Mouse (Mus musculus): ENCODE data around the gene Prr5. TPM values are rescaled to one million over a fixed set of nuclear protein-coding genes. Genes with fewer than 3 reads are reported as not detected.

Gene Prr5
- polyA plus RNA-seq, 1 experiment from 2014 or later = 12.3 TPM

DNA sequence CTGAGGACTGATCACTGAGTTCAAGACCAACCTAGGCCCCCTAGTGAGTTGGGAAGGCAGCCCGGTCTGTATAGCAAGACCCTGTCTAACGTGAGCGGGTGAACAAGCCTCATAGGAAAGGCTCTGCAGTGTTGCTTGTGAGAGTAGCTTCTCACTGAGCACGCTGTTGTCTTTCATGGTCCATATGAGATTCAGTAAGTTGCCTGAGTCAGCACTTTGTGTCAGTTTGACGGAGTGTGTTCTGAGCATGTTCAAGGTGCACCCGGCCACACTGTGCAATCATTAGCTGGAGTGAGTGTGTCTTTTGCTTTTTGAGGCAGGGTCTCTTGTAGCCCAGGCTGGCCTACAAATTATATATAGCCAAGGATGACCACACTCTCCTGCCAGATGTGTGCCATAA lies 22.1 kb downstream of the Prr5 start:
- Histone ChIP-seq H3K27ac (ENCODE audit: low read depth, low read length) (no peak overlapping the region), H3K9me3 (ENCODE audit: control insufficient read depth, low read length) (no peaks in the 10 kb centered on the region), H3K27me3 (ENCODE audit: control insufficient read depth, insufficient read depth, low read length) (no peaks in the 10 kb centered on the region), H3K4me2 (ENCODE audit: low read depth, low read length, severe bottlenecking) (no peak overlapping the region), H3K4me1 (replicated peaks; ENCODE audit: control insufficient read depth, insufficient read depth, low read length) (no peaks in the 10 kb centered on the region), H3K36me3 (ENCODE audit: control insufficient read depth, insufficient read depth, low read length) (no peaks in the 10 kb centered on the region), H3K9ac (ENCODE audit: low read length) (no peak overlapping the region), H3K4me3 (ENCODE audit: low read depth, low read length) (no peak overlapping the region)
- ATAC-seq (replicated peaks; ENCODE audit: low FRiP score) (no peak), DNase-seq (ENCODE audit: low spot score) (no peak)
- WGBS = 90% methylated on average over 6 of the region's 6 CpGs

DNA sequence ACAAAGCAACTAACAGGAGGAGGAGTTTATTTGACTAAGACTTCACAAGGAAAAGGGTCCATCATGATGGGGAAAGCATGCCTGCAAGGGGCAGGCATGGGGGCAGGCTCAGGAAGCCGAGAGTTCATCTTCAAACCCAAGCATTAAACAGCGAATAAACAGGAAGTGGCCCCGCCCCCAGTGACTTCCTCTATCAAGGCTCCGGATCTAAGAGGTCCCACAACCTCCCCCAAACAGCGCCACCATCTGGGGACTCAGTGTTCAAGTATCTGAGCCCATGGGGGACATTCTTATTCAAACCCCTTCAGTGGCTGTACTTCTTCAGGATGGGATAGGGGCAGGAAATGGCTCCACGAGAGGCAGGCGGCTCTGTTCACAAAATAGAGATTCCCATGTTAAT lies 23.2 kb downstream of the Prr5 start:
- H3K4me2 ChIP-seq (ENCODE audit: low read depth, low read length, severe bottlenecking) = no peak overlapping the region
- DNase-seq (ENCODE audit: low spot score) (no peak), ATAC-seq (replicated peaks; ENCODE audit: low FRiP score) (no peak)
- no peaks in the 10 kb centered on the region for H3K9me3 ChIP-seq (ENCODE audit: control insufficient read depth, low read length)
- no peaks in the 10 kb centered on the region for H3K27me3 ChIP-seq (ENCODE audit: control insufficient read depth, insufficient read depth, low read length)
- no peak overlapping the region for H3K4me3 ChIP-seq (ENCODE audit: low read depth, low read length)
- H3K4me1 ChIP-seq (replicated peaks; ENCODE audit: control insufficient read depth, insufficient read depth, low read length) = no peaks in the 10 kb centered on the region
- 94% methylated on average over 7 of the region's 7 CpGs for WGBS
- H3K27ac ChIP-seq (ENCODE audit: low read depth, low read length) = no peak overlapping the region
- no peaks in the 10 kb centered on the region for H3K36me3 ChIP-seq (ENCODE audit: control insufficient read depth, insufficient read depth, low read length)
- no peak overlapping the region for H3K9ac ChIP-seq (ENCODE audit: low read length)

- H3K36me3 ChIP-seq (ENCODE audit: control insufficient read depth, insufficient read depth, low read length) = no peaks in the 10 kb centered on the region
- H3K9ac ChIP-seq (ENCODE audit: low read length) = no peak overlapping the region
- ATAC-seq (replicated peaks; ENCODE audit: low FRiP score) (no peak), DNase-seq (ENCODE audit: low spot score) (no peak)
- no peak overlapping the region for H3K27ac ChIP-seq (ENCODE audit: low read depth, low read length)
- H3K4me3 ChIP-seq (ENCODE audit: low read depth, low read length) = no peak overlapping the region
- H3K27me3 ChIP-seq (ENCODE audit: control insufficient read depth, insufficient read depth, low read length) = no peaks in the 10 kb centered on the region
- WGBS = 76% methylated on average over 4 of the region's 4 CpGs
- H3K4me2 ChIP-seq (ENCODE audit: low read depth, low read length, severe bottlenecking) = no peak overlapping the region
- no peaks in the 10 kb centered on the region for H3K4me1 ChIP-seq (replicated peaks; ENCODE audit: control insufficient read depth, insufficient read depth, low read length)
- no peaks in the 10 kb centered on the region for H3K9me3 ChIP-seq (ENCODE audit: control insufficient read depth, low read length)
These were observed 26.6 kb downstream of the Prr5 start for GRCm38 (mm10) chr15:84696021-84696420.

- Histone ChIP-seq H3K4me3 (ENCODE audit: low read depth, low read length) (no peak overlapping the region), H3K9me3 (ENCODE audit: control insufficient read depth, low read length) (no peaks in the 10 kb centered on the region), H3K4me2 (ENCODE audit: low read depth, low read length, severe bottlenecking) (no peak overlapping the region), H3K4me1 (replicated peaks; ENCODE audit: control insufficient read depth, insufficient read depth, low read length) (no peaks in the 10 kb centered on the region), H3K36me3 (ENCODE audit: control insufficient read depth, insufficient read depth, low read length) (no peaks in the 10 kb centered on the region), H3K9ac (ENCODE audit: low read length) (no peak overlapping the region), H3K27ac (ENCODE audit: low read depth, low read length) (no peak overlapping the region), H3K27me3 (ENCODE audit: control insufficient read depth, insufficient read depth, low read length) (no peaks in the 10 kb centered on the region)
- DNase-seq (ENCODE audit: low spot score) = no peak
- 73% methylated on average over 11 of the region's 11 CpGs for WGBS
- no peak for ATAC-seq (replicated peaks; ENCODE audit: low FRiP score)
These were observed 28.2 kb downstream of the Prr5 start for GRCm38 (mm10) chr15:84697611-84698011.

- Histone ChIP-seq H3K4me3 (ENCODE audit: low read depth, low read length) (no peak overlapping the region), H3K27me3 (ENCODE audit: control insufficient read depth, insufficient read depth, low read length) (no peaks in the 10 kb centered on the region), H3K27ac (ENCODE audit: low read depth, low read length) (no peak overlapping the region), H3K4me1 (replicated peaks; ENCODE audit: control insufficient read depth, insufficient read depth, low read length) (no peaks in the 10 kb centered on the region), H3K36me3 (ENCODE audit: control insufficient read depth, insufficient read depth, low read length) (no peaks in the 10 kb centered on the region), H3K4me2 (ENCODE audit: low read depth, low read length, severe bottlenecking) (no peak overlapping the region), H3K9me3 (ENCODE audit: control insufficient read depth, low read length) (no peaks in the 10 kb centered on the region), H3K9ac (ENCODE audit: low read length) (no peak overlapping the region)
- no peak for ATAC-seq (replicated peaks; ENCODE audit: low FRiP score)
- WGBS = 88% methylated on average over 2 of the region's 2 CpGs
- DNase-seq (ENCODE audit: low spot score) = no peak
These were observed 28.8 kb downstream of the Prr5 start for GRCm38 (mm10) chr15:84698189-84698588.

GRCm38 (mm10) chr15:84700147-84700794 lies 30.9 kb downstream of the Prr5 start:
- no peaks in the 10 kb centered on the region for H3K4me1 ChIP-seq (replicated peaks; ENCODE audit: control insufficient read depth, insufficient read depth, low read length)
- 49% methylated on average over 6 of the region's 6 CpGs for WGBS
- H3K27ac ChIP-seq (ENCODE audit: low read depth, low read length) = no peak overlapping the region
- no peaks in the 10 kb centered on the region for H3K36me3 ChIP-seq (ENCODE audit: control insufficient read depth, insufficient read depth, low read length)
- DNase-seq (ENCODE audit: low spot score) = peak; percentile 88
- ATAC-seq (replicated peaks; ENCODE audit: low FRiP score) = no peak
- no peaks in the 10 kb centered on the region for H3K9me3 ChIP-seq (ENCODE audit: control insufficient read depth, low read length)
- no peak overlapping the region for H3K4me2 ChIP-seq (ENCODE audit: low read depth, low read length, severe bottlenecking)
- no peak overlapping the region for H3K4me3 ChIP-seq (ENCODE audit: low read depth, low read length)
- no peak overlapping the region for H3K9ac ChIP-seq (ENCODE audit: low read length)
- no peaks in the 10 kb centered on the region for H3K27me3 ChIP-seq (ENCODE audit: control insufficient read depth, insufficient read depth, low read length)

- DNase-seq (ENCODE audit: low spot score) (no peak), ATAC-seq (replicated peaks; ENCODE audit: low FRiP score) (no peak; the same call in 1 of the 2 replicates)
- Histone ChIP-seq H3K36me3 (ENCODE audit: control insufficient read depth, insufficient read depth, low read length) (no peaks in the 10 kb centered on the region), H3K9ac (ENCODE audit: low read length) (no peak overlapping the region), H3K27ac (ENCODE audit: low read depth, low read length) (no peak overlapping the region), H3K4me3 (ENCODE audit: low read depth, low read length) (no peak overlapping the region), H3K27me3 (ENCODE audit: control insufficient read depth, insufficient read depth, low read length) (no peaks in the 10 kb centered on the region), H3K4me2 (ENCODE audit: low read depth, low read length, severe bottlenecking) (no peak overlapping the region), H3K4me1 (replicated peaks; ENCODE audit: control insufficient read depth, insufficient read depth, low read length) (no peaks in the 10 kb centered on the region), H3K9me3 (ENCODE audit: control insufficient read depth, low read length) (no peaks in the 10 kb centered on the region)
- 26% methylated on average over 4 of the region's 4 CpGs for WGBS
These were observed 32.5 kb downstream of the Prr5 start for GRCm38 (mm10) chr15:84701947-84702346.

- Histone ChIP-seq H3K9me3 (ENCODE audit: control insufficient read depth, low read length) (no peaks in the 10 kb centered on the region), H3K4me1 (replicated peaks; ENCODE audit: control insufficient read depth, insufficient read depth, low read length) (no peaks in the 10 kb centered on the region), H3K36me3 (ENCODE audit: control insufficient read depth, insufficient read depth, low read length) (no peaks in the 10 kb centered on the region), H3K9ac (ENCODE audit: low read length) (no peak overlapping the region), H3K27me3 (ENCODE audit: control insufficient read depth, insufficient read depth, low read length) (no peaks in the 10 kb centered on the region), H3K4me2 (ENCODE audit: low read depth, low read length, severe bottlenecking) (no peak overlapping the region), H3K27ac (ENCODE audit: low read depth, low read length) (no peak overlapping the region), H3K4me3 (ENCODE audit: low read depth, low read length) (no peak overlapping the region)
- 90% methylated on average over 29 of the region's 29 CpGs for WGBS
- no peak for ATAC-seq (replicated peaks; ENCODE audit: low FRiP score)
- DNase-seq (ENCODE audit: low spot score) = no peak
These were observed 33.2 kb downstream of the Prr5 start for GRCm38 (mm10) chr15:84702391-84703345.

Measured in forebrain, embryonic 11.5 days (tissue).